Mouse (Mus musculus) liver, embryonic 14.5 days (tissue): ENCODE measurements around the gene Pkn1. TPM values are rescaled to one million over a fixed set of nuclear protein-coding genes. Genes with fewer than 3 reads are reported as not detected.

Experiments
- ATAC-seq: fragments of 200-750 bp; cut with Nextera tagmentation; 2 replicates; pipeline ENCODE4 v1.8.0; 2017; ENCODE audit warnings: moderate number of reproducible peaks, mild to moderate bottlenecking, moderate library complexity; ENCODE audit not compliant: insufficient read depth
- DNase-seq, 3 experiments: peaks; one replicate each; pipeline ENCODE4 v3.0.0-alpha.2; 2012 to 2013; ENCODE audit warnings: low read depth in 3 of 3, low spot score in 3 of 3
- H3K27ac ChIP-seq: fragments of 300-500 bp; sonication (generic); 2 replicates; pipeline ENCODE4 v1.5.1; 2014; ENCODE audit warnings: moderate library complexity, mild to moderate bottlenecking, control low read depth, inconsistent platforms
- H3K27me3 ChIP-seq: fragments of 300-500 bp; sonication (generic); 2 replicates; pipeline ENCODE4 v1.6.1; 2014; ENCODE audit warnings: mild to moderate bottlenecking, low read length, moderate library complexity; ENCODE audit not compliant: control insufficient read depth, insufficient read depth
- H3K36me3 ChIP-seq: fragments of 300-500 bp; sonication (generic); replicated peaks from 2 replicates; pipeline ENCODE4 v1.6.1; 2014; ENCODE audit warnings: low read depth; ENCODE audit not compliant: control insufficient read depth, insufficient read depth
- H3K4me1 ChIP-seq, 2 experiments: fragments of 200-500 bp in 1 of 2; fragments of 300-500 bp in 1 of 2; sonication (generic) in 1 of 2; replicated peaks; 2 replicates each; pipeline ENCODE4 v1.6.1; 2012 to 2014; ENCODE audit warnings: antibody characterized with exemption in 1 of 2, inconsistent platforms in 1 of 2, low read length in 1 of 2; ENCODE audit not compliant: control insufficient read depth in 2 of 2, insufficient read depth in 2 of 2
- H3K4me2 ChIP-seq: fragments of 300-500 bp; sonication (generic); 2 replicates; pipeline ENCODE4 v1.6.1; 2014; ENCODE audit warnings: low read depth, mild to moderate bottlenecking, control low read depth, moderate library complexity
- H3K4me3 ChIP-seq, 2 experiments: fragments of 200-500 bp in 1 of 2; fragments of 300-500 bp in 1 of 2; sonication (generic) in 1 of 2; 2 replicates each; pipeline ENCODE4 v1.5.1; 2012 to 2014; ENCODE audit warnings: low read depth in 2 of 2, low read length in 2 of 2, mild to moderate bottlenecking in 2 of 2, control low read depth in 1 of 2, inconsistent platforms in 1 of 2, moderate library complexity in 1 of 2; ENCODE audit not compliant: insufficient read depth in 1 of 2
- H3K9ac ChIP-seq: fragments of 300-500 bp; sonication (generic); replicated peaks from 2 replicates; pipeline ENCODE4 v1.6.1; 2014; ENCODE audit warnings: mild to moderate bottlenecking, control low read depth, moderate library complexity
- H3K9me3 ChIP-seq: fragments of 300-500 bp; sonication (generic); 2 replicates; pipeline ENCODE4 v1.6.1; 2016; ENCODE audit warnings: low read length, mixed read lengths; ENCODE audit not compliant: control insufficient read depth
- CTCF ChIP-seq: IDR thresholded peaks from 2 replicates; pipeline ENCODE4 v1.5.1; 2016; ENCODE audit warnings: antibody characterized with exemption, low read depth, control low read depth
- EP300 ChIP-seq: IDR thresholded peaks from 2 replicates; pipeline ENCODE4 v1.6.1; 2016; ENCODE audit warnings: antibody characterized with exemption, low read depth
- WGBS: fragments of 180-500 bp; shearing (Covaris S2); extraction: QIAGEN DNeasy Blood & Tissue Kit; methylation state at CpG from one replicate; pipeline ENCODE4 v1.1.7; 2014; ENCODE audit not compliant: insufficient replicate concordance; 5-methylcytosine and 5-hydroxymethylcytosine counted together
- microRNA-seq: library from miRNA; unstranded; fragments of <30 nt; microRNA quantifications from one replicate; pipeline ENCODE4, GENCODE M21; 2016
- polyA plus RNA-seq, 2 experiments: library from polyadenylated mRNA; depleted of rRNA in 1 of 2; stranded (reverse) in 1 of 2; unstranded in 1 of 2; fragments of >200 nt; fragmentation: Nextera tagmentation in 1 of 2; extraction: Ambion mirVana in 1 of 2; gene quantifications; 2 replicates each; pipeline versions ENCODE4 v1.2.1 to v1.2.3; 2012 to 2014

Gene Pkn1
- polyA plus RNA-seq, 2 experiments = 6.9 to 9.5 TPM

- peaks cover 12 to 14% of the 10 kb centered on the region in 2 experiments for H3K4me1 ChIP-seq
- H3K9ac ChIP-seq = no peak overlapping the region
- ATAC-seq = no peak
- no peaks in the 10 kb centered on the region for H3K27me3 ChIP-seq
- no peak overlapping the region for H3K4me3 ChIP-seq
- peaks cover 6% of the 10 kb centered on the region for H3K36me3 ChIP-seq
- TF ChIP-seq EP300 (no peak), CTCF (no peak)
- H3K27ac ChIP-seq = no peak overlapping the region
- WGBS = 94% methylated on average over 2 of the region's 2 CpGs
- no peak for DNase-seq
- H3K4me2 ChIP-seq = no peak overlapping the region
- no peaks in the 10 kb centered on the region for H3K9me3 ChIP-seq
Observed at GRCm38 (mm10) chr8:83618566-83618965, 80.4 kb downstream of the Pkn1 start.

GRCm38 (mm10) chr8:83617111-83617510 lies 81.9 kb downstream of the Pkn1 start:
- DNase-seq (no peak), ATAC-seq (no peak)
- peaks cover 0 to 3% of the 10 kb centered on the region in 2 experiments; a peak in 1 of 4 replicates for H3K4me1 ChIP-seq
- H3K4me3 ChIP-seq = no peak overlapping the region
- no peak overlapping the region for H3K4me2 ChIP-seq
- H3K9me3 ChIP-seq = no peaks in the 10 kb centered on the region
- TF ChIP-seq CTCF (no peak), EP300 (no peak)
- 63% methylated on average over 2 of the region's 2 CpGs for WGBS
- H3K27me3 ChIP-seq = no peaks in the 10 kb centered on the region
- H3K27ac ChIP-seq = no peak overlapping the region
- H3K9ac ChIP-seq = no peak overlapping the region
- H3K36me3 ChIP-seq = peaks cover 21% of the 10 kb centered on the region

- no peaks in the 10 kb centered on the region for H3K27me3 ChIP-seq
- no peak overlapping the region for H3K4me3 ChIP-seq
- H3K4me1 ChIP-seq = 0 out of 4 replicates have a peak, but pooled peaks cover 0 to 2% of the 10 kb centered on the region in 2 experiments
- DNase-seq (no peak), ATAC-seq (no peak)
- TF ChIP-seq EP300 = no peak
- TF ChIP-seq CTCF = no peak
- no peak overlapping the region for H3K9ac ChIP-seq
- no peaks in the 10 kb centered on the region for H3K9me3 ChIP-seq
- H3K4me2 ChIP-seq = no peak overlapping the region
- no peak overlapping the region for H3K27ac ChIP-seq
- H3K36me3 ChIP-seq = peaks cover 26% of the 10 kb centered on the region
Observed at GRCm38 (mm10) chr8:83616625-83617024, 82.4 kb downstream of the Pkn1 start.

Small RNAs within 50 kb of the gene (microRNA-seq; reads per million reads assigned to microRNA genes)
- gene Mir1668 = not detected

Other genes with a start within 250 kb of the Pkn1 start
- gene Scoc, start 240.8 kb downstream of the Pkn1 start, polyA plus RNA-seq (2012; rRNA removed) = 23.6 and 40.3 TPM in 2 replicates
- gene Scoc, start 240.8 kb downstream of the Pkn1 start, polyA plus RNA-seq (2014; fragmentation: Nextera tagmentation; extraction: Ambion mirVana) = 65.5 and 72.5 TPM in 2 replicates
- not detected in 2 replicates for gene Olfr370, start 163.4 kb downstream of the Pkn1 start, polyA plus RNA-seq (2012; rRNA removed)
- not detected in 2 replicates for gene Olfr370, start 163.4 kb downstream of the Pkn1 start, polyA plus RNA-seq (2014; fragmentation: Nextera tagmentation; extraction: Ambion mirVana)
- gene Ndufb7, start 132.5 kb downstream of the Pkn1 start, polyA plus RNA-seq (2012; rRNA removed) = 160 and 197 TPM in 2 replicates
- gene Ndufb7, start 132.5 kb downstream of the Pkn1 start, polyA plus RNA-seq (2014; fragmentation: Nextera tagmentation; extraction: Ambion mirVana) = 283 and 290 TPM in 2 replicates
- gene Tecr, start 91.2 kb downstream of the Pkn1 start, polyA plus RNA-seq (2012; rRNA removed) = 176 and 217 TPM in 2 replicates
- gene Tecr, start 91.2 kb downstream of the Pkn1 start, polyA plus RNA-seq (2014; fragmentation: Nextera tagmentation; extraction: Ambion mirVana) = 294 and 325 TPM in 2 replicates
- gene Dnajb1, start 91.0 kb downstream of the Pkn1 start, polyA plus RNA-seq (2012; rRNA removed) = 26.1 and 32.7 TPM in 2 replicates
- gene Dnajb1, start 91.0 kb downstream of the Pkn1 start, polyA plus RNA-seq (2014; fragmentation: Nextera tagmentation; extraction: Ambion mirVana) = 37.6 and 37.8 TPM in 2 replicates
- 22.5 and 27.2 TPM in 2 replicates for gene Gipc1, start 46.5 kb downstream of the Pkn1 start, polyA plus RNA-seq (2012; rRNA removed)
- 32.5 and 34.7 TPM in 2 replicates for gene Gipc1, start 46.5 kb downstream of the Pkn1 start, polyA plus RNA-seq (2014; fragmentation: Nextera tagmentation; extraction: Ambion mirVana)
- 0.09 and 0.19 TPM in 2 replicates for gene Ptger1, start 32.5 kb downstream of the Pkn1 start, polyA plus RNA-seq (2012; rRNA removed)
- gene Ptger1, start 32.5 kb downstream of the Pkn1 start, polyA plus RNA-seq (2014; fragmentation: Nextera tagmentation; extraction: Ambion mirVana) = 0.18 and 0.47 TPM in 2 replicates
- gene Ddx39, start 16.0 kb upstream of the Pkn1 start, polyA plus RNA-seq (2012; rRNA removed) = 92.3 and 110 TPM in 2 replicates
- 191 and 199 TPM in 2 replicates for gene Ddx39, start 16.0 kb upstream of the Pkn1 start, polyA plus RNA-seq (2014; fragmentation: Nextera tagmentation; extraction: Ambion mirVana)
- 8.6 and 11.3 TPM in 2 replicates for gene Adgre5, start 42.1 kb upstream of the Pkn1 start, polyA plus RNA-seq (2012; rRNA removed)
- 8.7 and 8.9 TPM in 2 replicates for gene Adgre5, start 42.1 kb upstream of the Pkn1 start, polyA plus RNA-seq (2014; fragmentation: Nextera tagmentation; extraction: Ambion mirVana)
- 4.5 and 6.1 TPM in 2 replicates for gene Adgrl1, start 200.9 kb upstream of the Pkn1 start, polyA plus RNA-seq (2012; rRNA removed)
- 1.2 and 1.7 TPM in 2 replicates for gene Adgrl1, start 200.9 kb upstream of the Pkn1 start, polyA plus RNA-seq (2014; fragmentation: Nextera tagmentation; extraction: Ambion mirVana)